Mouse (Mus musculus) forebrain, embryonic 13.5 days (tissue): ENCODE measurements around the gene Uhrf1. TPM values are rescaled to one million over a fixed set of nuclear protein-coding genes. Genes with fewer than 3 reads are reported as not detected.

Source experiments
- ATAC-seq: fragments of 200-750 bp; cut with Nextera tagmentation; 2 replicates; pipeline ENCODE4 v1.8.0; 2017
- H3K27ac ChIP-seq: fragments of 300-500 bp; sonication (generic); 2 replicates; pipeline ENCODE4 v1.5.1; 2015; ENCODE audit warnings: inconsistent platforms, mild to moderate bottlenecking, moderate library complexity
- H3K27me3 ChIP-seq: fragments of 300-500 bp; sonication (generic); 2 replicates; pipeline ENCODE4 v1.6.1; 2015; ENCODE audit warnings: mild to moderate bottlenecking, inconsistent platforms
- H3K36me3 ChIP-seq: fragments of 300-500 bp; sonication (generic); 2 replicates; pipeline ENCODE4 v1.6.1; 2015; ENCODE audit warnings: mild to moderate bottlenecking, inconsistent platforms; ENCODE audit not compliant: poor library complexity, severe bottlenecking
- H3K4me1 ChIP-seq: fragments of 300-500 bp; sonication (generic); 2 replicates; pipeline ENCODE4 v1.6.1; 2015; ENCODE audit warnings: inconsistent platforms
- H3K4me2 ChIP-seq: fragments of 300-500 bp; sonication (generic); 2 replicates; pipeline ENCODE4 v1.6.1; 2015; ENCODE audit warnings: inconsistent platforms, mild to moderate bottlenecking, moderate library complexity
- H3K4me3 ChIP-seq: fragments of 300-500 bp; sonication (generic); 2 replicates; pipeline ENCODE4 v1.5.1; 2015; ENCODE audit warnings: mild to moderate bottlenecking, inconsistent platforms
- H3K9ac ChIP-seq: fragments of 300-500 bp; sonication (generic); 2 replicates; pipeline ENCODE4 v1.6.1; 2015; ENCODE audit warnings: mild to moderate bottlenecking, inconsistent platforms
- H3K9me3 ChIP-seq: fragments of 300-500 bp; sonication (generic); replicated peaks from 2 replicates; pipeline ENCODE4 v1.6.1; 2016; ENCODE audit warnings: inconsistent platforms
- WGBS: fragments of 180-500 bp; shearing (Covaris S2); methylation state at CpG from one replicate; pipeline ENCODE4 v1.1.7; 2015; 5-methylcytosine and 5-hydroxymethylcytosine counted together
- polyA plus RNA-seq: library from polyadenylated mRNA; unstranded; fragments of >200 nt; fragmentation: Nextera tagmentation; extraction: Ambion mirVana; gene quantifications from 2 replicates; pipeline ENCODE4 v1.2.1, GENCODE M21; 2015

Uhrf1 gene
- polyA plus RNA-seq, 1 experiment from 2014 or later: 119 TPM

DNA sequence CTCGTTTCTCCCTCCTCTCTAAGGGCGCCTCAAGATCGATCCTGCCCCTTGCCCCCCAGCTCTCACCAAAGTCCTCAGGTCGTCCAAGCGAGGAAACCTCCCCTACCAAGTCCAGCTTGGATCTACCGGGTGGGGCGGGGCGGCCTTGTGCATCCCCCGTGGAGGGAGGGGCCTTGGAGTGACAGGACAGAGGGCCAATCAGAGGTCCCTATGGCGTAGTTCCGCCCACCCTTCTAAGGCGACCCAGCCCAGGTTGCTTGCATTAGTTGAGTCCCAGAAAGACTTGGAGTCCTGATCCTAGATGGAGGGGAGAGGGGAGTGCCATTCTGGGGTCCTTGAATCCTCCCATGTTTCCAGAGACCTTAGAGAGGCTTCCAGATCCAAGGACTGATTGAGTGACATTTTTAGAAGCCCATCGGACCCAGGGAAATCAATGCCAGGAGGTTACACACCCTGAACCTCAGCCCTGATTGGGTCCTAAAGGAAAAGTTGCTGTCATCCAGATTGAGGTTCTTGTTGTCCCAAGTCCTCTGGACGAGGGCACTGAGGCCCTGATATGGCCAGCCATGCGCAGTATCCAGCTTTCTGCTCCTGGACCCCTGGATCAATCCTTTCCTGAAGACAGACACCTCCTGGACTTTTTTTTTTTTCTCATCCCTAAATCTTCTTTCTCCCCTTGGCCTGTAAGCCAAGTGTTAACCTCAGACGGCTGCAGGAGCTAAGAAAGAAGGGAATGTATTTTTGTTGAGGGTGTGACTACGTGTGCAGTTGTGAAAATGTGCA, 12.5 kb upstream of the Uhrf1 start:
- peak overlapping the region; percentile 46 for H3K9ac ChIP-seq
- H3K27ac ChIP-seq: peak overlapping the region; percentile 57
- H3K9me3 ChIP-seq: no peaks in the 10 kb centered on the region
- H3K4me1 ChIP-seq: peaks cover 37% of the 10 kb centered on the region
- H3K4me2 ChIP-seq: peak overlapping the region; percentile 59
- peak overlapping the region; percentile 37 for H3K4me3 ChIP-seq
- no peaks in the 10 kb centered on the region for H3K27me3 ChIP-seq
- no peaks in the 10 kb centered on the region for H3K36me3 ChIP-seq
- WGBS: 2% methylated on average over 17 of the region's 17 CpGs
- ATAC-seq: peak; percentile 70

DNA sequence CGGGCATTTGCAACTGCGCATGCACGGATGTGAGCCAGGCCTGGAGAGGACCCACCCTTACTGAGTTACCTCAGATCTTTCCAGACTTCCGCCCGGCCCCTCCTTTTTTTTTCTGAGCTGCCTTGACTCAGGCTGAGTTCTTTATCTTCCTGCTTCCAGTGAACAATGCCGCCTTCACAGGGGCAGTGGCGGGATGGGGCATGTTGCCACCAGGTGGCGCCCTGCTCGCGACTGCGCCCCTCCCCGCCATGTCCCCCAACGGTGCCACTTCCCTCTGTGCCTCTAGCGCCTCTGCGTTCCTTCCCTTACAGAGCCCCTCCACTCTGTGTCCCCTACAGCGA, 12.0 kb upstream of the Uhrf1 start:
- H3K36me3 ChIP-seq: no peaks in the 10 kb centered on the region
- H3K9ac ChIP-seq: peak overlapping the region; percentile 49; the same call in 1 of the 2 replicates
- H3K27me3 ChIP-seq: no peaks in the 10 kb centered on the region
- peaks cover 37% of the 10 kb centered on the region for H3K4me1 ChIP-seq
- peak; percentile 85 for ATAC-seq
- peak overlapping the region; percentile 37 for H3K27ac ChIP-seq
- peak overlapping the region; percentile 37 for H3K4me3 ChIP-seq
- H3K4me2 ChIP-seq: peak overlapping the region; percentile 59
- H3K9me3 ChIP-seq: no peaks in the 10 kb centered on the region
- under 1% methylated on average over 16 of the region's 16 CpGs for WGBS

DNA sequence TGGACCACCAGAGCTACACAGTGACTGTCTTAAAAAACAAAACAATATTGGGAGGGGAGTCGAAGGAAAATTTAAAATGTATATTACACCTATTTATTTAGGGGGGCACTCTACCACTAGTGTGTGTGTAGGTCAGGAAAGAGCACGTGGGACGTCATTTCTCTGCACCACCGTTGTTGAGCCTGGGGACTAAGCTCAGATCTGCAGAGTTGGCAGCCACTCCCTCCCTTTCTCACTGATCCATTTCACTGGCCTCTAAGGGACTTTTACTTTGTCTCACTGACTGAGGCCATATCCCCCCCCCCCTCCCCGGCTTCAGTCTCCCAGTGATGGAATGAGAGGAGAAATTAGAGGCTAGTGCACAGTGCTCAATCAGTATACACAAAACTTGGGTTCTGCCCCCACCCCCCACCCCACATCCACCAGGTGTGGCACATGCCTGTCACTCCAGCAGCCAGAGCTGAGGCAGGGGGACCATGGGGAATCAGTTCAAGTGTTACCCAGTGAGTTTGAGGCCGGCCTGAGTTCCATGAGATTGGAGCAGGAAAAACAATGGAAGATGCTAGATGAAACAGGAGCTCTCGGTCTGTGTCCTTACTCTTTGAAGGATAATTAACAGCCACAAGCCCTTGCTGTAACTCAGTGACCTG, 11.2 kb upstream of the Uhrf1 start:
- H3K4me3 ChIP-seq: 0 out of 2 replicates have a peak overlapping the region, but pooled peaks have one; percentile 20
- H3K4me2 ChIP-seq: peak overlapping the region; percentile 59
- no peaks in the 10 kb centered on the region for H3K9me3 ChIP-seq
- no peak for ATAC-seq
- 57% methylated on average over 7 of the region's 7 CpGs for WGBS
- H3K27ac ChIP-seq: peak overlapping the region; percentile 37; the same call in 1 of the 2 replicates
- H3K4me1 ChIP-seq: peaks cover 37% of the 10 kb centered on the region
- H3K36me3 ChIP-seq: no peaks in the 10 kb centered on the region
- no peaks in the 10 kb centered on the region for H3K27me3 ChIP-seq
- no peak overlapping the region for H3K9ac ChIP-seq

DNA sequence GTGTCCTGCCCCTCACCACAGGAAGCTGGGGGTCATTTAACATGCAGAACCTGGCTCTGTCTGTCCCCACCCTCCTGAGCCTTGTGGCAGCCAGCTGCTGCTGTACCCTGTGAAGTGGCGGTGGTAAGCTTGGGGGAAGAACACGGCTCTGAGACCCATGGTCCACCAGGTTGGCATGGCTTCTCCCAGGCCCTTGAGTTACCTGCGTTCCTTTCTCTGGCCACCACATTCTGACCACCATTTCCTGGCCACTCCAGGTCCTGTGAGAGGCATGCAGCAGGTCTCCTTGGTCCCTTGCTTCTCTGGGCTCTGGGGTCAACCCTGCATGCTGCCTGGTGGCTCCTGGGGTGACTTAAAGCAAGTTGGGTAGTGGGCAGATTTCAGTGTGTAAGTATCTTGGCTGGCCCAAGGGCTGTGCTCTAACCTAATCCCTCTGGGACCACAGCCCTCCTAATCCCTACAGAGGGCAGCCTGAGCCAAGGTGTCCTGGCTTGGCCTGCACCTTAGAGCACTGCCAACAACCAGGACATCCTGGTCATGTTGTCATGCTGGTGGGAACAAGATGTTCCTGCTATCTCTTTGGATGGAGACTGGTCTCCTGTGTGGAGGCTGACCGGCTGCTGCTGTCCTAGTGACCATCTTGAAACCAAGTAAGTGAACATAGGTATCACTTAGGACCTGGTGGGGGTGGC, 10.4 kb upstream of the Uhrf1 start, which contains the start of gene Plin3:
TSS of gene Plin3 (minus strand) at position 343 of the 692 bp plus-strand sequence.
- 89% methylated on average over 4 of the region's 4 CpGs for WGBS
- H3K36me3 ChIP-seq: no peaks in the 10 kb centered on the region
- no peak for ATAC-seq
- H3K9ac ChIP-seq: no peak within 1 kb of the TSS
- H3K4me3 ChIP-seq: no peak within 1 kb of the TSS
- H3K4me2 ChIP-seq: no peak within 1 kb of the TSS
- peak within 1 kb of the TSS; percentile 37; the same call in 1 of the 2 replicates for H3K27ac ChIP-seq
- no peaks in the 10 kb centered on the region for H3K27me3 ChIP-seq
- peaks cover 35% of the 10 kb centered on the region for H3K4me1 ChIP-seq
- no peaks in the 10 kb centered on the region for H3K9me3 ChIP-seq

DNA sequence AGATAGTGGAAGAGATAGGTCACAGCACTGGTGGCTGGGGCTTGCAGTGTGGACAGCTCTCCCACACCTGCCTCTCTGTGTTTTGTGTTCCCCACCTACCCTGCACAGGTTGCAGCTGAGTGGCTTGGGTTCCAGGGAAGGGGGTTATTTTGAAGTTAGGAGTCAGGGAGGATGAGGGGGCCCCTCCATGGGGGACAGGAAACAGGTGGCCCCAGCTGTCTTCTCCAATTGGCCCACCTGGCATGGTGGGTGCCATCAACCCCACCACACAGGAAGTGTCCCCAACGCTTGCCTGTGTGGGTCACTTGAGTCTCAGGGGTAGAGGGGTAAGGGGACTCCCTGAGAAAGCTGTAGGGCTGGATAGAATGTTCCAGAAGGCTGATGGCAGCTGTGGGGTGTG, 9.8 kb upstream of the Uhrf1 start:
- Histone ChIP-seq H3K4me2 (no peak overlapping the region), H3K9me3 (no peaks in the 10 kb centered on the region), H3K27ac (no peak overlapping the region), H3K9ac (no peak overlapping the region), H3K4me3 (no peak overlapping the region), H3K27me3 (no peaks in the 10 kb centered on the region), H3K36me3 (no peaks in the 10 kb centered on the region), H3K4me1 (peaks cover 29% of the 10 kb centered on the region)
- 79% methylated on average over 1 of the region's 1 CpGs for WGBS
- ATAC-seq: no peak

DNA sequence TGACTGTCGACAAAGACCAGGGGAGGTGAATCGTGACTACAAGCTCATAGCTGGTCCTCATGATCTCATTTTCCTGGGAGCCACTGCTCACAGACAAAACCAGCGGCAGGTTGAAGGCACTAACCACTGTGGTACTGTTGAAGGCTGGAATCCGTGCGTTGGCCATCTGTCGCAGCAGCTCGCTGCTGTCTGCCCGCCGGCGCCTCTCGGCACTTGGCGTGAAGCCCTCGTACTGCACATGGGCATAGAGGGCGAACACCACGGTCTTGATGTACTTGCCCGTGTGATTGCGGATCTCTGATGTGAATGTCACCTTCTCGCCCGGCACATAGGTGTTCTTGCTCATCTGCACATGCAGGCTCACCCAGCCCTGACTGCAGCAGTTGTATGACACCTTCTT, 8.9 kb upstream of the Uhrf1 start:
- H3K9me3 ChIP-seq: no peaks in the 10 kb centered on the region
- H3K27me3 ChIP-seq: no peaks in the 10 kb centered on the region
- H3K4me3 ChIP-seq: no peak overlapping the region
- H3K9ac ChIP-seq: no peak overlapping the region
- peaks cover 19% of the 10 kb centered on the region for H3K4me1 ChIP-seq
- no peak for ATAC-seq
- H3K36me3 ChIP-seq: no peaks in the 10 kb centered on the region
- no peak overlapping the region for H3K4me2 ChIP-seq
- H3K27ac ChIP-seq: no peak overlapping the region
- WGBS: 94% methylated on average over 19 of the region's 19 CpGs

DNA sequence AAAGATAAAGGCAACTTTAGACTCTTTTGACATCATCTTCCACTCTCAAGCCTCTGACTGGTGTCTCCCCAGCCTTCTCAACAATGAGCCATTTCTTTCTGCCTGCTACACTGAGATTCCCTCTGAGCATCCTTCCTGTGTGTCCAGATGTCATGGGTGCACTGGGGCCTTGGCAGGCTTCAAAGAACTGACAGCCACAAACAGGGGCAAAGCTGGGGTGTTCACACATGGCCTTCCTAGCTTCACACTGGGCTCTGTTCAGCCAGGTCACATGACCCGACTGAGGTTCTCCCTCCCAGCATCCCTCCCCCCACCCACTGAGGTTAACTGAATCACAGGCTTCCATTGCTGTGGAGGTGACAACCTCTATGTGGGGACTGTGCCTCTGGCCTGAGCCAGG, 6.9 kb upstream of the Uhrf1 start:
- Histone ChIP-seq H3K27me3 (no peaks in the 10 kb centered on the region), H3K27ac (no peak overlapping the region), H3K4me2 (no peak overlapping the region), H3K9ac (no peak overlapping the region), H3K4me1 (0 out of 2 replicates have a peak, but pooled peaks cover 4% of the 10 kb centered on the region), H3K36me3 (no peaks in the 10 kb centered on the region), H3K4me3 (no peak overlapping the region), H3K9me3 (no peaks in the 10 kb centered on the region)
- WGBS: 56% methylated on average over 1 of the region's 1 CpGs
- ATAC-seq: no peak

DNA sequence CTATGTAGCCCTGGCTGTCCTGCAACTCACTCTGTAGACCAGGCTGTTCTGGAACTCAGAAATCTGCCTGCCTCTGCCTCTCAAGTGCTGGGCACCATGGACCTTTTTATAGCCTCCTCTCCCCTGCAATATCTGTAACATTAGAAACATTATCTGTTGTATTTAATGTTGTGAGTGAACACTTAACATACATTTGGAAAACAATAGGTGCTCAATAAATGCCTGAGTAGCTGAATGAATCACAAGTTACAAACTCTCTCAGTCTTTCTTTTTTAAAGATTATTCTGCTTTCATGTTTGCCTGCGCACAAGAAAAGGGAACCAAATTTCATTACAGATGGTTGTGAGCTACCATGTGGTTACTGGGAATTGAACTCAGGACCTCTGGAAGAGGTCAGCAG, 4.9 kb upstream of the Uhrf1 start:
- Histone ChIP-seq H3K9ac (no peak overlapping the region), H3K27ac (no peak overlapping the region), H3K9me3 (no peaks in the 10 kb centered on the region), H3K27me3 (no peaks in the 10 kb centered on the region), H3K4me3 (no peak overlapping the region), H3K4me1 (peaks cover 7% of the 10 kb centered on the region), H3K4me2 (no peak overlapping the region), H3K36me3 (no peaks in the 10 kb centered on the region)
- ATAC-seq: no peak
- 92% methylated on average over 1 of the region's 1 CpGs for WGBS

DNA sequence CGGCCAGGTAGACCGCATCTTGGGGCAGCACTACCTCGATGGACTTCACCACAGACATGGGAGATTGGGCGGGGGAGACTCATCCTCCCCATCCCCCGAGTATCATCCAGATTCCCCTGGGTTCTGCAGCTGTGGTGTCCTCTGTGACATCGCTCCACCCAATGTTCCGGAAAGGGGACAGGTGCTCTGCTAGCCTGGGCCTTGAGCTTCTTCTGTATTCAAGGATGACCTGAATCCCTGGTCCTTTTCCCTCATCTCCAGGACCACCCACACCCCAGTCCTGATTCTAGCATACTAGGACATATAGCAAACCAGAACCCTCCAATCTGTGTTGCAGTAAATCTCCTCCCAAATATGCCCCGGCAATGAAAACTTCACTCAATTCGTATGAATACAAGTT, 2.9 kb upstream of the Uhrf1 start, which contains the start of gene Arrdc5:
TSS of gene Arrdc5 (minus strand) at position 101 of the 400 bp plus-strand sequence.
- Histone ChIP-seq H3K27ac (no peak within 1 kb of the TSS), H3K4me2 (no peak within 1 kb of the TSS), H3K9me3 (no peaks in the 10 kb centered on the region), H3K27me3 (no peaks in the 10 kb centered on the region), H3K4me1 (peaks cover 20% of the 10 kb centered on the region), H3K36me3 (no peaks in the 10 kb centered on the region), H3K4me3 (no peak within 1 kb of the TSS), H3K9ac (no peak within 1 kb of the TSS)
- 94% methylated on average over 9 of the region's 9 CpGs for WGBS
- no peak for ATAC-seq

DNA sequence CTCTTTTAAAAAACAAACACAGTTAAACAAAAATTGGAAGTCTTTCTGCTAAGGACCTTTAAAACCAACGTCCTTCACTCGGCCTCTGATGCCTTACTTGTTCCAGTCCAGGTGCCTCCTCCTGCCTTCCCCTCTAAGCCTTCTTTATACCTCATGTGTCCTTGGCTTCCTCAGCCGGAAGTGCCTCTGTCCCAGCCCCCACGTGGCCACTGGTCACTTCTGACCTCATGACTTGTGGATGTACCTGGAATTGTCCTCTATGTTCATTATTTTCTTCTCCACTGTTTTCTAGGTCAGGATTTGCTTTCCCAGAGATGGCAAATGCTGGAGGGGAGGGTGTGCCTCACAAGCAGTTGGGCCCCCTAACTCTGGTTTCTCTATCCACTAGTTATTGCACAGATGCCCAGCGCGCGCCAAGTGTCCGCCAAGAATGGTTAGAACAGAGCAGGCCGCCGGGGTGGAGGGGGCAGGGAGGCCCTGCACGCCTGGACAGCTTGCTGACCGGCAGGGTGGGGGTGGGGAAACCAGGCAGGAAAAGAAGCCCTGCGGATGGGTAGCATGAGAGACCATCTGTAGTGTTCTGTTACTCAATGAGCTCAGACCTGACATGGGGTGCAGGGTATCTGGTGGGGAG, 641 bp upstream of the Uhrf1 start:
- 0 out of 2 replicates have a peak overlapping the region, but pooled peaks have one; percentile 87 for H3K27ac ChIP-seq
- H3K4me3 ChIP-seq: no peak overlapping the region
- H3K36me3 ChIP-seq: peaks cover 19% of the 10 kb centered on the region
- no peaks in the 10 kb centered on the region for H3K27me3 ChIP-seq
- H3K9me3 ChIP-seq: no peaks in the 10 kb centered on the region
- WGBS: 25% methylated on average over 13 of the region's 13 CpGs
- H3K9ac ChIP-seq: no peak overlapping the region
- H3K4me1 ChIP-seq: peaks cover 42% of the 10 kb centered on the region
- H3K4me2 ChIP-seq: peak overlapping the region; percentile 97
- ATAC-seq: no peak

DNA sequence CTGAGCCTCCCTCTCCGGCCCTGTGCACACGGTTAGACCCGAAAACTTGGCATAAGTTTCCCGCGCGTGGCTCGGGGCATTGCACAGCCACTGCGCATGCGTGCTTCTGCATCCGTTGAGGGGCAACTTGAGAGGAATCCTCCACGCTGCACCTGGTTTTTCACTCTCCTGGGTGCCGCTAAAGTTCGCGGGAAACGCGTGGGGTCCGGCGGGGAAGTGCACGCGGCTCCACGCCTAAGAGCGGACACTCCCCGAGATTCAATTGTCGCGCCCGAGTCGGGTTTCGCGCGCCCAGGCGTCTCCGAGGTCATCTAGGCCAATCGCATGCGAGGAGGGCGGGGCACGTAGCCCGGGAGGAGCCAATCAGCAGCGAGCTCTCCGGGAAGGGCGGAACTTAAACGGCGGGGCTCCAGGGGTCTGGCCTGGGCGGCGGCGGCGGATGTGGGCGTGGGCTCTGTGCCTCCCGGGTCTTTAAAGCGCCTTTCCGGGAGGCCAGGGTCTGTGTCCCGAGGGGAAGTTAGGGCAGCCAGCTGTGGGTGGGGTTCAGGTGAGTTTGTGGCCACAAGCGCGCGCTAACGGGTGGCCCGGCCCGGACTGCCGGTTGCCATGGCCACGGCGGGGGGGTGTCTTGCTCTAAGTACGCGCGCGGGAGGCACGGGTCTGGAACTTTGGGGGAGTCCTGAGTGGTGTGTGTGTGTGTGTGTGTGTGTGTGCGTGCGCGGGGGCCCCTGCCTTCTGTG, 896 bp downstream of the Uhrf1 start:
- H3K27ac ChIP-seq: peak overlapping the region; percentile 87
- under 1% methylated on average over 68 of the region's 68 CpGs for WGBS
- peaks cover 34% of the 10 kb centered on the region for H3K36me3 ChIP-seq
- H3K4me3 ChIP-seq: peak overlapping the region; percentile 73
- H3K4me2 ChIP-seq: peak overlapping the region; percentile 97
- H3K9ac ChIP-seq: peak overlapping the region; percentile 79
- H3K4me1 ChIP-seq: peaks cover 50% of the 10 kb centered on the region
- H3K9me3 ChIP-seq: no peaks in the 10 kb centered on the region
- ATAC-seq: peak; percentile 96
- no peaks in the 10 kb centered on the region for H3K27me3 ChIP-seq
